Mouse (Mus musculus) kidney, postnatal 25 days (tissue): Measurements from ENCODE around the gene Slc2a6.
A peak's percentile ranks its signal among the peaks of the same experiment; 100 is the strongest.

Experiments used
- DNase-seq, 2 experiments: peaks; one replicate each; pipeline ENCODE4 v3.0.0; 2021; ENCODE audit warnings: mixed read lengths in 2 of 2

Slc2a6 gene

GRCm38 (mm10) chr2:27032361-27032760, 4.6 kb upstream of the Slc2a6 start:
- DNase-seq = no peak

- no peak for DNase-seq
Observed at GRCm38 (mm10) chr2:27028437-27029015, 728 bp upstream of the Slc2a6 start.

- DNase-seq = no peak
Observed at GRCm38 (mm10) chr2:27026857-27027617, 761 bp downstream of the Slc2a6 start.

- no peak for DNase-seq
Observed at GRCm38 (mm10) chr2:27026332-27026731, 1.5 kb downstream of the Slc2a6 start.

- no peak for DNase-seq
Observed at GRCm38 (mm10) chr2:27025545-27025944, 2.3 kb downstream of the Slc2a6 start.

GRCm38 (mm10) chr2:27024136-27024535, 3.7 kb downstream of the Slc2a6 start:
- DNase-seq = no peak

GRCm38 (mm10) chr2:27022612-27023011, 5.2 kb downstream of the Slc2a6 start:
- no peak for DNase-seq

- DNase-seq = no peak
Observed at GRCm38 (mm10) chr2:27021103-27021502, 6.7 kb downstream of the Slc2a6 start.

- no peak for DNase-seq
Observed at GRCm38 (mm10) chr2:27019530-27019929, 8.3 kb downstream of the Slc2a6 start.

GRCm38 (mm10) chr2:27017802-27018201, 10.0 kb downstream of the Slc2a6 start:
- DNase-seq = peak; percentile 81 to 87

- peak; percentile 92 to 95 for DNase-seq
Observed at GRCm38 (mm10) chr2:27009714-27010244, 18.0 kb downstream of the Slc2a6 start, which contains the start of gene Cacfd1. Gene Cacfd1 (plus strand): TSS chr2:27009926.

GRCm38 (mm10) chr2:27007701-27008100, 20.1 kb downstream of the Slc2a6 start:
- DNase-seq = no peak

GRCm38 (mm10) chr2:27006255-27006654, 21.5 kb downstream of the Slc2a6 start:
- no peak for DNase-seq

- no peak for DNase-seq
Observed at GRCm38 (mm10) chr2:26997993-26998392, 29.8 kb downstream of the Slc2a6 start.

- no peak for DNase-seq
Observed at GRCm38 (mm10) chr2:26997498-26997897, 30.3 kb downstream of the Slc2a6 start.

- no peak for DNase-seq
Observed at GRCm38 (mm10) chr2:26993936-26994335, 33.9 kb downstream of the Slc2a6 start.

GRCm38 (mm10) chr2:26984640-26985039, 43.2 kb downstream of the Slc2a6 start:
- no peak for DNase-seq

GRCm38 (mm10) chr2:26984179-26984578, 43.6 kb downstream of the Slc2a6 start:
- no peak for DNase-seq

GRCm38 (mm10) chr2:26980361-26980760, 47.4 kb downstream of the Slc2a6 start:
- DNase-seq = no peak

- DNase-seq = peak in 1 of 2 experiments; percentile 54
Observed at GRCm38 (mm10) chr2:26973960-26974359, 53.8 kb downstream of the Slc2a6 start.

- DNase-seq = no peak
Observed at GRCm38 (mm10) chr2:26973116-26973515, 54.7 kb downstream of the Slc2a6 start, which contains the start of gene Adamts13. Gene Adamts13 (plus strand): TSS chr2:26973416.
